Mouse (Mus musculus) urinary bladder, adult 18-20 months (tissue): ENCODE measurements at regions not wholly inside any gene's neighbourhood (a gene's known extent, or its start where the extent isn't known, plus 50 kb on each side); places are given as distances from the start of the nearest gene placed in this dataset.

Experiments used
- DNase-seq, 2 experiments: peaks; one replicate each; pipeline ENCODE4 v3.0.0; 2022; ENCODE audit warnings: low spot score in 2 of 2, mixed read lengths in 2 of 2

GRCm38 (mm10) chr10:84024901-84025300, 302.2 kb downstream of the 1500009L16Rik start:
- DNase-seq: no peak

DNA sequence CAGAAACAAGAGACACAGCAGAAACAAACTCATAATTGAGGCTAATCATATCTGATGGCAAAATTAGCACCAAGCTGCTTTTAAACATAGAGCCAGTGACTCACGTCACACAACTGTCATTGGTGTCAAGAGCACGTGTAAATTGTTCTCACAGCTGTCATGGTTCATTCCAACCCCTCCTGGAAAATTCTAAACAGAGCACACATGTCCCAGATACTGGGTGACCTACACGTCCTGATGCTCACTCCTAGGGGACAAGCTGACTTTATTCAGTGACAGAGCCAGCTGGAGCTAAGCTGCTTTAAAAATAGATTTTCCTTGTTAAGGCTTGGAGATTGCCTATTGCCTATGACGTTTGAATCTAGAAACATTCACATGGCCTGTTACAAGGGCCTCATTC, 304.1 kb downstream of the 1500009L16Rik start:
- no peak for DNase-seq

DNA sequence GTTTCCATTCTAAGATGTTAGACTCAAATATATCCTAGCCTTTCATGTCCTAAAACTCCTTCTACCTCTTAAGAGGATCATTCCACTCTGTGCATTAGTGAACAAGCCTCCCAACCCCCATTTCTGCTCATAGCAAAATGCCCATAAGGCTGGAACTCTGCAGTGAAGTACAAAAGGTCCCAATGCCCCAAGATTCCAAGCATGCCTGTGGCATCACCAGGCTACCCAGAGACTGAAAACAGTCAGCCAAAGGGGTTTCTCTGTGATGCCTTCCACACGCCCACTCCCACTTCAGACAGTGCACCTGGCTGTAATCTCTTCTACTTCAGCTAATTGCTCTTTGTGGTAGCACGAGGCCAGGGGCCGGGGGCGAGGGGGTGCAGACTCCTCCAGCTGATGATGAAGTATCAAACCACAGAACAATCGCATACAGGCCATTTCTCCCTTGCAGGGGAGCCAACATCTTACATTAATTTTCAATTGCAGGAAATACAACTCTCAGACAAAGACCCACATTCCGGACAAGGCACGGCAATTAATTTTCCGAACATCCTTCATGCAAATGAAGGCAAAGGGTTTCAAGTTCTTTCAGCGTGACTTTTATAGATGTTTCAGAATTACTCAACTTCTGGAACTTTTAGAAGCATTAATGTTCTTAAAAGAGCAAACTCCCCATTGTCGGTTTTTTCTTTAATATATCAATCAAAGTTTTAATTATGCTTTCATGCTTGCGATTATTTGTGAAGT, 313.6 kb downstream of the 1500009L16Rik start:
- DNase-seq: no peak

DNA sequence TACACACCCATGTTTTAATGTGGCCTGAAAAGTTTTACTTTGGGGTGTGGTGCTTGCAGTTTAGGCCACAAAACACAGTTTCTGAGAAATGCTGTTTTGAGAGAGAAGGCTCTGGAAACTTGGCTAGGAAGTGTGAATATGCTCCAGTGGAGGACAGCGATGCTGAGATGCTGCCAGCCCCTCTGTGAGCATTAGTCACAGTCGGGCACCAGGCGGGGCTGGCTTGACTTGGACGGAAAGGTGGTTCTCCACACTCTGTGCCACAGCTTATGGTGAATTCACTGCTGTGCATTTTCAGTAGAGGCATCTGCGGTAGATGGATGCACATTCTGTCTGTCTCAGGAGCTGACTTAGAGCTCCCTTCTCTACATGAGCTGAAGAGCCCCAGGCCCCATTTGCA, 326.0 kb downstream of the 1500009L16Rik start:
- no peak for DNase-seq

DNA sequence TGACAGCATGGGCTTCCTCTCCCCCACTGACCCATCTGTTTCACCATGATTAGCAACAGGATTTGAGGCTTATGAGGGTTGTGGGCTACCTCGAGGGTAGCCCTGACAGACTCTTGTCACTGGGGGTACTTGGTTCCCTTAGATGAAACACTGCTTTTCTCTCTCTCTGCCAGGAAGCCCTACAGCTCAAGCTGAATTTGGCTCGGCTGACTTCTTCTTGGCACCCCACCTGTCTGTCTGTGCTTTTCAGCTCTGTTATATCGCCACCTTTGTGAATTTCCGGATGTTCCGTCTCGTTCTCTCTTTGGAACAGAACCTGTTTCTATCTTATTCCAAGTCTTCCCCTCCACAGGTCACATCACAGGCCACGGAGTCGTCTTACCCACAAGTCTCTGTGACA, 330.0 kb downstream of the 1500009L16Rik start:
- DNase-seq: no peak

- DNase-seq: no peak
Measured at GRCm38 (mm10) chr10:84054551-84055336, 332.1 kb downstream of the 1500009L16Rik start.

DNA sequence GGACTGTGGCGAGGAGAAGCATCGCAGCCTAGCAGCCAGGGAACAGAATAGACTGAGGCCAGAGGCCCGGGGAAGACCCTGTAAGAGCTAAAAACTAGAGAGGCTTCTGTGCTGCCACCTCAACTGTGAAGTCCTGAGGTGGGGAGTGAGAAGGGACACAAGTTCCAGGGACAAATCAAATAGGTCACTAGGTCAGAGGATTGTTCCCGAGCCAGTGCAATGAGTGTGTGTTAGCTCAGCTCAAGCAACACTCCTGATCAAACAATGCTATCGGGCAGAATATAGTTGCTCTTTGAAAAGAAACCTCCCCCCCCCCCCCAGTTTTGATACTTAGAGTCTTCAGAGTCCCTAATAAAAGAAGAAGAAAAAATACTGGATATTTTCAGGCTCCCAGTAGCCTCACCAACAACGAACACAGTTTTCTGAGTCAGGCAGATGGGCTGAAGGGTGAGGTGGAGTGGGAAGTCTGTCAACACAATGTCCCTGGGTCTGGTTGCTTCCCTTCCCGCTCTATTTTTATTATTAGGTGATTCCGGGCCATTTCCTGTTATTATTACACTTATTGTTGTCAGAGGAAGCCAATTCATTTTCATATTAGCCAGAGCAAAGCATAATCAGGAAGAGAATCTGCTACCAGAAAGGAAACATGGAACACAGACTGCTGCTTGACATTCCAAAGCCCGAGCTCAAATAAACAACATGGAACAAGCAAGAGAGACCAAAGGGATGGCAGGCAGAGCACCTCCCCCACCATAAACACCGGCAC, 332.9 kb downstream of the 1500009L16Rik start:
- no peak for DNase-seq

DNA sequence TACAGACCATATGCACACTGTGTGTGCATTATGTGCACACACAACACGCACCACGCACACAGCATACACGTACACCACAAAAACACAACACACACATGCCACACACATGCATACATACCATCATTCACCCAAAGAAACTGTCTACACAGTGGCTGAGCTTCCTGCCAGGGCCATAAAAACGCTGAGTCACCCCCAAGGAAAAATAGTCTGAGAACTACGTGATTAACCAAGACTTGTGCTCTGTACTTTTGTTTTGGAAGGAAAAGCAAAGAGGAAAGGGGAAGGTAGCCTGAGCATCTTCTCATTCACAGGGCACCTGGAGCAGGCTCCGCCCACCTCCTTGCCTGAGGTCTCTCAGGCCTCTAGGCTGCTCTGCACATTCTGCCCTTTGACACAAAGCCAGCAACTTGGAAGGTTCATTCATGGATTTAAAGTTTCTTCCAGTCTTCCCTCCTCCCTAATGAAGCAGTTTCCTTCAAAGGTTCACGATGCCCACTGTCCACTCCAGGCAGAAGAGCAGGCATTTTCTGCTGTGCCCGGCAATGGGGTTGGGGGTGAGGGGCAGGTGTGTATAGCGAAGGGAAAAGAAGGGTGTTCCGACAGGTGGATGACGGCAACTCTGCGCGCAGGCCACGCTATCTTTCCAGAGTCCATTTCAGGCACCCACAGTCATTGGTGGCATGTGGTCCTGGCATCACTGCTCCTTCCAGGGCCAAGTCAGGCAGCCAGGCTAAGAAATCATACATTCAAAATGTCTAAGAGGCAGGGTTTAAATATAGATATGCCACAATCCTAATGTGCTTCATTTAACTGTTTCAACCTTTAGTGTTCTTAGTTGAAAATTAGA, 333.9 kb downstream of the 1500009L16Rik start:
- DNase-seq: no peak

DNA sequence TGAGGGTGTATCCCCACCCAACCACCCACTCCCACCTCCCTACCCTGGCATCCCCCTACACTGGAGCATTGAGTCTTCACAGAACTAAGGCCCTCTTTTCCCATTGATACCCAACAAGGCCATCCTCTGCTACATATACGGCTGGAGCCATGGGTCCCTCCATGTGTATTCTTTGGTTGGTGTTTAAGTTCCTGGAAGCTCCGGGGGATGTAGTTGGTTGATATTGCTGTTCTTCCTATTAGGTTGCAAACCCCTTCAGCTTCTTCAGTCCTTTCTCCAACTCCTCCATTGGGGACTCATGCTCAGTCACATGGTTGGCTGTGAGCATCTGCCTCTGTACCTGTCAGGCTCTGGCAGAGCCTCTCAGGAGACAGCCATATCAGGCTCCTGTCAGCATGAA, 335.6 kb downstream of the 1500009L16Rik start:
- no peak for DNase-seq

DNA sequence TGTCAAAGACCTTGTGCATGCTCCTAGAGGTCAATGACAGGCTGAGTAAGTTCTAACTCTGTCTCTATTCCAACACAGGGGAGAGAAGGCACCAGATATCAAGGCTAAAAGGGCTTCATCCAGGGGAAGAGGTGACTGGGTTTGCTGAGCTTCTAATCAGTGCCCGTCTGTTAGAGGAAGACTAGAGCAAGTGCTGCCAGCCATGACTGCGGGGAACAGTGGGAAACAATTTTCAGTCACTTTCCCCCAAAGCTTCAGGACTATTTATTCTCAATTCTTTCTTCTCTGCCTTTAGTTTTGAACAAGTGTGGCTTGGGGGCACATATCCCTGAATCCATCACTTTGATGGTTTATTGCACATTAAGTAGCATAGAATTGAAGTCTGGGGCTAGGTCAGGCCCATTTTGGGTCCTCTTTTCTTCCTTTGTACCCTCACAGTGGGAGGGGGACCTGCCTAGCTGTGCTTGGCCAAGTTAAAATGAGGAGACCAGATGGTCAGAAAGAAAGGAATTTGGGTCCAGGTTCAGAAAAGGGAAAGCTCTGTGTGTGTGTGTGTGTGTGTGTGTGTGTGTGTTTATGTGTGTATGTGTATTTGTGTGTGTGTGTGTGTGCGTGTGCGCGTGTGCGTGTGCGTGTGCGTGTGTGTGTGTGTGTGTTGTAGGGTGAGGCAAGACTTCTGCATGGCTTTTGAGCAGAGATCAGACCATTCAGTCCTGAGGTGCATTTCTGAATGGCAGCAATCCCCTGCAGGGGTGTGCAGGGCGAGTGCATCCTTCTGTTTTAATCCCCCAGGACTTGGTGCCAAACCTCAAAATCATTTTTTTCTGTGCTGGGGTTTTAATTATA, 337.2 kb downstream of the 1500009L16Rik start:
- no peak for DNase-seq

GRCm38 (mm10) chr10:84060492-84061218, 338.0 kb downstream of the 1500009L16Rik start:
- peak in 1 of 2 experiments; percentile 29 for DNase-seq

DNA sequence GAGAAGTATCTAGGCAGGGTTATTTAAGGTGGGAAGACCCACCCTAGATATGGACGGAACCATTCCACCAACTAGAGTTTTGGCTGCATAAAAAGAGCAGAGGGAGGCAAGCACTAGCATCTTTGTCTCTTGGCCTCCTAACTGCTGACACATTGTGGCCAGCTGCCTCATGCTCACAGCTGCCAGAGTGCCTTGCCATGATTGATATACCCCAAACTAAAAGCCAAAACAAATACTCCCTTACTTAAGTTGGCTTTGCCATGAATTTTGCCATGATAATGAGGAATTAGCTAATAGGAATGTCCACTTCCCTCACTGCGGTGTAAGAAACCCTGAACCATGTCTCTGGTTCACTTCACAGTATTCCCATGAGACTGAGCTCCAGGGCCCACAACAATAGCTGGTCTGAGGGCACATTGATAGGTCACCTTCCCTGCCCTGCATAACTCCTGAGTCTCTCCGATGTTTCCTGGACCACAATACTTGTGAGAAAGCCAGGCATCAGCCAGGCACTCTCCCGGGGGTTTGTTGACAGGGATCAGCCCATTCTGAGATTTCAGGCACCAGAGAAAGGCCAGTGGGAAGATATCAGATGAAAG, 344.5 kb downstream of the 1500009L16Rik start:
- DNase-seq: no peak

DNA sequence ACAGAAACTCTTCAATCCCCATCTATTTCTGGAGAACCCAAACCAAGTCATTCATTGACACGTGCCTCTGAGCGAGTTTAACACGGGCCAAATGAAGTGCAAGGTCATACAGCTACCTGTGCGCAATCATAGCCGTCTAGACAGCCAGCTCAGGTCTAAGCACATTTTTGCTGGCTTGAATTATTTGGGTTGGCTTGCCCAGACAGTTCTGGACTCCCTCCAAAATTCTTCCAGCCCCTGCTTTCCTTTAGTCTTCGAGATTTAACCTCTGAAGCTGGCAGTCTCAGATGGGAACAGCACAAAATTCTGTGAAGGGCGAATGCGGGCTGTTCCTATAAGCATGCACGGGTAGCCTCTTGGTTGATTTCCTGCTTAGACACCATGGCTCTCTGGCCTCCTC, 347.1 kb downstream of the 1500009L16Rik start:
- DNase-seq: no peak

GRCm38 (mm10) chr10:84072866-84073483, 350.3 kb downstream of the 1500009L16Rik start:
- DNase-seq: no peak

GRCm38 (mm10) chr10:84075581-84075980, 352.9 kb downstream of the 1500009L16Rik start:
- no peak for DNase-seq

GRCm38 (mm10) chr10:84080236-84080635, 357.6 kb downstream of the 1500009L16Rik start:
- no peak for DNase-seq

- peak in 1 of 2 experiments; percentile 17 for DNase-seq
Measured at GRCm38 (mm10) chr10:84081673-84082072, 358.7 kb downstream of the Nuak1 start.

- DNase-seq: no peak
Measured at GRCm38 (mm10) chr10:84087528-84087927, 352.9 kb downstream of the Nuak1 start.

DNA sequence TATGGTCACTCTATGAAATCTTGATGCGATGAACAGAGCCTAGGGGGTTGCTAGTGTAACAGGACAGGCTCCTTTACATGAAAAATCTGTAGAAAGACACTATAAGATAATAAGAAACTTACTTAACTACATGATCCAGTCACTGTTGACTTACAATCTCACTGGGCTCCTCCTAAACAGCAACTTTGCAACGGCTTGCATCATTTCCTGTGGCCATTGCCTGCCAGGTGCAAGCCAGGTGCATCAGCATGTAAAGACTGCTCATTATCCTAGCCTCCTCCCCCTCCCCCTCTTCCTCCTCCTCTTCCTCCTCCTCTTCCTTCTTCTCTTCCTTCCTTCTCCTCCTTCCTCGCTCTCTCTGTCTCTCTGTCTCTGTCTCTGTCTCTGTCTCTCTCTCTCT, 352.5 kb downstream of the Nuak1 start:
- DNase-seq: no peak
